Mouse (Mus musculus) brown adipose tissue, adult 24 weeks (tissue): Measurements from ENCODE around the gene BC049715. TPM values are rescaled to one million over a fixed set of nuclear protein-coding genes. Genes with fewer than 3 reads are reported as not detected.

Experiments used
- H3K27ac ChIP-seq: fragments of 200-500 bp; replicated peaks from 2 replicates; pipeline ENCODE4 v1.5.1; 2012; ENCODE audit warnings: low read depth, mild to moderate bottlenecking, low read length
- H3K4me1 ChIP-seq: fragments of 200-500 bp; 2 replicates; pipeline ENCODE4 v1.6.1; 2012; ENCODE audit warnings: low read length, mixed read lengths; ENCODE audit not compliant: control insufficient read depth, insufficient read depth, insufficient read length
- H3K4me3 ChIP-seq: fragments of 200-500 bp; 2 replicates; pipeline ENCODE4 v1.5.1; 2012; ENCODE audit warnings: low read depth, mild to moderate bottlenecking, low read length, moderate library complexity; ENCODE audit not compliant: insufficient read depth
- polyA plus RNA-seq: library from polyadenylated mRNA; stranded (reverse); fragments of >200 nt; gene quantifications from 2 replicates; pipeline ENCODE4 v1.2.4, GENCODE M21; 2012; ENCODE audit not compliant: missing spikeins, insufficient read depth, insufficient read length

The BC049715 gene
- polyA plus RNA-seq, 1 experiment = not detected

- H3K4me3 ChIP-seq = no peak overlapping the region
- H3K4me1 ChIP-seq = no peaks in the 10 kb centered on the region
- H3K27ac ChIP-seq = no peak overlapping the region
Observed at GRCm38 (mm10) chr6:136820381-136820780, 7.0 kb upstream of the BC049715 start.

- Histone ChIP-seq H3K27ac (no peak overlapping the region), H3K4me1 (no peaks in the 10 kb centered on the region), H3K4me3 (no peak overlapping the region)
Observed at GRCm38 (mm10) chr6:136821086-136821485, 6.3 kb upstream of the BC049715 start.

- H3K27ac ChIP-seq = no peak overlapping the region
- H3K4me3 ChIP-seq = no peak overlapping the region
- no peaks in the 10 kb centered on the region; the same call in 1 of the 2 replicates for H3K4me1 ChIP-seq
Observed at GRCm38 (mm10) chr6:136824987-136825386, 2.4 kb upstream of the BC049715 start.

- no peaks in the 10 kb centered on the region; the same call in 1 of the 2 replicates for H3K4me1 ChIP-seq
- H3K27ac ChIP-seq = peak overlapping the region; percentile 89
- H3K4me3 ChIP-seq = peak overlapping the region; percentile 95
Observed at GRCm38 (mm10) chr6:136827116-136827515, 310 bp upstream of the BC049715 start.

GRCm38 (mm10) chr6:136827881-136828561, 595 bp downstream of the BC049715 start, which contains the start of gene Wbp11:
Gene Wbp11, minus strand, starts transcription at chr6:136828233.
- H3K4me1 ChIP-seq = no peaks in the 10 kb centered on the region; the same call in 1 of the 2 replicates
- H3K27ac ChIP-seq = peak within 1 kb of the TSS; percentile 89
- peak within 1 kb of the TSS; percentile 95 for H3K4me3 ChIP-seq

GRCm38 (mm10) chr6:136828681-136829080, 1.3 kb downstream of the BC049715 start:
- Histone ChIP-seq H3K4me3 (peak overlapping the region; percentile 59; the same call in 1 of the 2 replicates), H3K4me1 (no peaks in the 10 kb centered on the region; the same call in 1 of the 2 replicates), H3K27ac (no peak overlapping the region)

DNA sequence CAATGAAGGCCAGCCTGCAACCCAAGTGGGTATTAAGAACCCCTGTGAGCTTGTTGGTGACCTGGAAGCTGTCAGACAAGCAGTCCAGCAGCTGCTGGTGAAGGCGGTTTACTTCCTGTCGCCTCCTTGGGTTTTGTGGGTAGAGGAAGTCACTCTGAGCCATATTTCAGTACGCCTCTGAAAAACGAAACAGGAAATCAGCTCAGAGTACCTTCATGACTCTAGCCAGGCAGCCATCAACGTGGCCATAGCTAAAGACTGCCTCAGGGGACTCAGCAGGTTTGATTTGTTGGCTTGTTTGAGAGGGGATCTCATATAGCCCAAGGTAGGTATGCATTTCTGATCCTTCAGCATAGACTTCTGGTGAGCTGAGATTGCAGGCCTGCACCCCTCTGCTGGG, 4.3 kb downstream of the BC049715 start:
- H3K4me3 ChIP-seq = no peak overlapping the region
- no peaks in the 10 kb centered on the region; the same call in 1 of the 2 replicates for H3K4me1 ChIP-seq
- no peak overlapping the region for H3K27ac ChIP-seq

- Histone ChIP-seq H3K4me1 (no peaks in the 10 kb centered on the region), H3K4me3 (no peak within 1 kb of the TSS), H3K27ac (no peak within 1 kb of the TSS)
Observed at GRCm38 (mm10) chr6:136835352-136835751, 7.9 kb downstream of the BC049715 start, which contains the start of gene Smco3. Gene Smco3, minus strand, starts transcription at chr6:136835452.

DNA sequence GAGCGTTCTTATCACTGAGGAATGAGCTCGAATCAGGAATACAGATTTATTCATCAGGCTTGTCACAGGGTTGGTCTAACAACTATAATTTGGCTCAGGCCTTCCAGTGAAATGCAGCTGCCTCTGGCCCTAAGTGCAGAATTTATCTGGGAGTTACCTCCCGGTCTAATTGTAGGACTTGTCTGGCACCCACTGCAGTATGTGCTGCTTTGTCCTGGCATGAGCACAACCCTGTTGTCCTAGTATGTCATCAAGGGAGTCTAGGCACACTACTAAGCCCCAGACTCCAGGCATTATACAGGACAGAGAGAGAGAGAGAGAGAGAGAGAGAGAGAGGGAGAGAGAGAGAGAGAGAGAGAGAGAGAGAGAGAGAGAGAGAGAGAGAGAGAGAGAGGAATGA, 9.9 kb downstream of the BC049715 start:
- H3K4me3 ChIP-seq = no peak overlapping the region
- H3K4me1 ChIP-seq = no peaks in the 10 kb centered on the region
- no peak overlapping the region for H3K27ac ChIP-seq

GRCm38 (mm10) chr6:136844903-136845302, 17.5 kb downstream of the BC049715 start:
- no peaks in the 10 kb centered on the region for H3K4me1 ChIP-seq
- no peak overlapping the region for H3K4me3 ChIP-seq
- no peak overlapping the region for H3K27ac ChIP-seq

DNA sequence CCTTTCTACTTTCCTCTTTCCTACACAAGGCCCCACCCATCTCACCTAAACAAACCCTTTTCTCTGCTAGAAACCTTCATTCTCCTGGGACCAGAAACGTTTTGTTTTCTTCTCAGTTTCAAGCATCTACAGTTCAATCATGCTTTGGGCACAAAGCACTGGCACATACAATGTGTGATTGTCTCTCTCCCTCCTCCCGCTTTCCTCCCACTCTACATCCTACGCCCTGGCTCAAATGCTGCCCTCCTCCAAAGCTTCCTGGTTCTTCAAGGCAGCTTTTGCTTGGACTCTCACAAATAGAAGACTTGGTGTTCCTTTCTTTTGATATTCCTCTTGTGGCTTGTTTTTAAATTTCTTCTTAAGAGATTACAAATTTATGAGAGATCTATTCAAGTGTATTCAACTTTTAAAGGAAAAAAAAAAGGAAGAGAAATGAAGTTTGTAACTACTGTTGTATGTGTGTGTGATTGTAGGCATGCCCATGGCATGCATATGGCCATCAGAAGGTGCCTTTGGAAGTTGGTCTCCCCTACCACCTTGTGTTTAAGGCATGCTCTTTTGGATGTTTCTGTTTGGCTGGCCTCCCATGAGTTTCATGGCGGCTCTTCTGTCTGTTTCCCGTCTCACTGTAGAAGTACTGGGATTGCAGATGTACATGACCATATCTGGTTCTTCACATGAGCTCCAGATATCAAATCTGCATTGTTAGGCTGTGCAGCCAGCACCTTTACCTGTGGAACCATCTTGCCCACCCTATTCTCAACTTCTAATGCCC, 18.5 kb downstream of the BC049715 start:
- H3K4me1 ChIP-seq = no peaks in the 10 kb centered on the region
- H3K27ac ChIP-seq = no peak overlapping the region
- H3K4me3 ChIP-seq = no peak overlapping the region

DNA sequence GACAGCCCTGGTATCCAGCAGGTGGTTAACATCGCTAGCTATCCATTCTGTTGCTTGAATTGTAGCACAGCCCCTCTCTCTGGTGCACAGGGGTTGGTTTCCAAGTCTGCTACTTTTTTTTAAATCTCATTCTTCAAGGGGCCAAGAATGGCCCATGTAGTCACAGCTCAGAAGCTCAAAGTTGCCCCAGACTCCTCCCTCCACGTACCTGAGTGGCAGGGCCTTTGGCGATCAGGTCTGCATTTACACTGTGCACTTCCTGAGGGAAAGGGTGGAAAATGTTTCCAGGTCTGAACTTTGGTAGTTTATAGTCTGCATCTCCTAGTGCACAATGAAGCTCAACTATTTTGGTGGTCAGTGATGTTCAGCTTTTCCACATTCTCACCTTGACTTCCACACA, 19.8 kb downstream of the BC049715 start:
- no peaks in the 10 kb centered on the region for H3K4me1 ChIP-seq
- H3K4me3 ChIP-seq = no peak overlapping the region
- H3K27ac ChIP-seq = no peak overlapping the region

- no peaks in the 10 kb centered on the region for H3K4me1 ChIP-seq
- H3K27ac ChIP-seq = no peak overlapping the region
- no peak overlapping the region for H3K4me3 ChIP-seq
Observed at GRCm38 (mm10) chr6:136847790-136848189, 20.4 kb downstream of the BC049715 start.

GRCm38 (mm10) chr6:136848399-136848798, 21.0 kb downstream of the BC049715 start:
- Histone ChIP-seq H3K27ac (no peak overlapping the region), H3K4me1 (no peaks in the 10 kb centered on the region), H3K4me3 (no peak overlapping the region)

DNA sequence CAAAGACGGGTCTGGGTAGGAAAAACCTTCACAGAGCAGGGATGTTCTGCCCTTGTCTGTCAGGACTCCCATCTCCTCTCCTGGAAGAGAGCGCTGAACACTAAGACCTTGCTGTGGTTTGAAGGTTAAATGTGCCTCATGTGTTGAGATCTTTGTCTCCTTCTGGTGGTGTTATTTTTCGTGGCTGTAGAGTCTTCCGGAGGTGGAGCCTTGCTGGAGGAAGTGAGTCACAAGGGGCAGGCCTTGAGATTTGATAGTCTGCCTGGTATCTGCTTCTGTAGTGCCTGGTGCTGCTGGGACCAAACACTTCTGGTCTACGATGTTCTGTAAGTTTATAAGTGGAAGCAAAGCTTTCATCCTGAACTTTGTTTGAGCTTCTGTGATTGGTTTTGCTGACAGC, 21.5 kb downstream of the BC049715 start:
- Histone ChIP-seq H3K4me1 (no peaks in the 10 kb centered on the region), H3K27ac (no peak overlapping the region), H3K4me3 (no peak overlapping the region)
